Mouse (Mus musculus): Measurements from ENCODE around the gene Gm21985. TPM values are rescaled to one million over a fixed set of nuclear protein-coding genes. Genes with fewer than 3 reads are reported as not detected.

Gene Gm21985
- total RNA-seq, 4 experiments from 2014 or later, result 0.96 to 3.1 (median 2.8) TPM

DNA sequence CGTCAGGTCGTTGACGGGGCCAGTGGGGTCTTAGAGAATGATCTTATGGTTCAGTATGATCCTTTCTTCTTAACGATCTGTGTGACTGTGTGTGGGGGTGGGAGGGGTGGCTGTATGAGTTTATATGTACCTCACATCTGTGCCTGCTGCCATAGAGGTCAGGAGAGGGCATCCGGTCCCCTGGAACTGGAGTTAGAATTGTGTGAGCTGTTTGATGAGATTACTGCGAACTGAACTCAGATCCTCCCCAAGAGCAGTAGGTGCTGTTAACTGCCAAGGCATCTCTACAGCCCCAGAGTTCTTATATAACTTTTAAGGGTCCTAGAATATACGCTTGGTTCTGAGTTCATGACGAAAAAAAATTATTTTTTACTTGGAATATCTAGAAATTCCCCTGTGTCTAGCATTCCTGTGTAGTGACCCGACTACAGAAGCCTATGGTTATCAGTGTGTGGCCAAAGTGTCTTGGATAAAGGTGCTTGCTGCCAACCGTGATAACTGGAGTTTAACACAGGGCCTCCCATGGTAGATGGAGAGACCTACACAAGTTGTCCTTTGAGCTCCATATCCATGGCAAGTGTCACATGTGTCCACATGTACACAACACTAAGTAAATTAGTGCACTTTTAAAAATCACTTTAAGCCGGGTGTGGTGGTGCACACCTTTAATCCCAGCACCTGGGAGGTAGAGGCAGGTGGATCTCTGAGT, 62.1 kb downstream of the Gm21985 start:
- no peak for DNase-seq (ENCODE audit: low spot score in 2 of 2)

DNA sequence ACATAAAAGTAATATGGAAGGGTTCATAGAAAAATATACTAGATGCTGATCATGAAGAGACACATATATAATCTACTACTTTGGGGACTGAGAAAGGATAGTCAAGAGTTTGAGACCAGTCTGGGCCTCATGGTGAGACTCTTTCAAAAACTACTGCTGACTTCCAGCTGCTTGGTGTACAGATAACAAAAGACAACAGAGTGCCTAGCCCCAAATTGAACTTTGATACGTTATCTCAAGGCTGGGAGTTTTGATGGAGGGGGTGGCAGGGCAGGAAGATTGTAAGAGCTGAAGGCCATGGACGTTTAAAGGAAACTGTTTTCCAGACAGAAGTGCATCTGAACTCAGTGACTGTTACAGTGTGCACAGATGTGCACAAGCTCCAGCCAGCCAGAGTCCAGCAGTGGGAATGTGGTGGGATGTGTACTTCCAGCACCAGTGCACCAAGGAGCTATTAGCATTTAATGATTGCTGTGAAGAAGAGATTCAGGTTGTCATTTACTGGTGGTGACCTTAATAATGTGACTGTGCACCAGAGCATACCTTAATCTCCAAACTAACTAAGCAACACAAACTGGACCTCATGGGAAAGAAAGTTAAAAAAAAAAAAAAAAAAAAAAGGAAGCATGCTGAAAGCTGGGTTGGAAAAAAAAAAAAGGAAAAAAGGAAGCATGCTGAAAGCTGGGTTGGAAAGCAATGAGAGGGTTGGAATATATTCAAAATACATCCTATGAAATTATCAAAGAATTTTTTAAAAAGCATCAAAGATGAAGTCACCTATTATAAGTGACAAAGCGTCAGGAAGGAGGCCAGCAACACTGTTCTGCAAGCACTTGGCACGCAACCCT, 66.2 kb downstream of the Gm21985 start:
- no peak for DNase-seq (ENCODE audit: low spot score in 2 of 2)

DNA sequence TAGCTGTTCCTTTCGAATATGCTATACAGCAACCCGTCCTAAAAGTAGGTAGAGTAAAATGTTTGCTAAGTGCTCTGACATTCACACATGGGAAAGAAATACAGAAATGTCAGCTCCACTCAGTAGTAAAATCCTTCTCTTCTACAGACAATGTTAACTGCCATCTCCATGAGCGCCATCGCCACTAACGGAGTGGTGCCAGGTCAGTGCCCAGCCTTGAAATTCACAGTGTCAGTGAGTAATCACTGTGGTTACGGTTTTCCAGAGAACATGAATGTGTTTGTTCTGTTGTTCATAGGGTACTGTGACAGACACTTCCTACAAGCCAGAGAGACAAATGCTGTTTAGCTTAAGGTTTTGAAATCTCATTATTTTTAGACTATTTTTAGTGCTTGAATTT, 71.1 kb downstream of the Gm21985 start:
- DNase-seq (ENCODE audit: low spot score in 2 of 2), result no peak

DNA sequence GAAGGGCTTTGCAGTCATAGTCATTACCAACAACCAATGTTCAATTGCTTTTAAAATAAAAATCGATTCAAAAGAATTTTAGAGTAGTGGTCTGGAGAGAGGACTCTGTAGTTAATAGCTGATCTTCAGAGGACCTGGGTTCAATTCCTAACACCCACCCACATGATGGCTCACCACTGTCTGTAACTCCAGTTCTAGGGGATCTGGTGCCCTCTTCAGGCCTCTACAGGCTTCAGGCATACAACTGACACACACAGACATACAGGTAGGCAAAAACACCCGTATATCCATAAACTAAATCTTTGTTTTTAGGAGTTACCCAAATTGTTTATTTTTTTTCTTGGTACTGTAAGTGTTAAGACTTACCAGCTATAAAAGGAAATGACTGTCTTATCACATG, 73.6 kb downstream of the Gm21985 start:
- no peak for DNase-seq (ENCODE audit: low spot score in 2 of 2)

DNA sequence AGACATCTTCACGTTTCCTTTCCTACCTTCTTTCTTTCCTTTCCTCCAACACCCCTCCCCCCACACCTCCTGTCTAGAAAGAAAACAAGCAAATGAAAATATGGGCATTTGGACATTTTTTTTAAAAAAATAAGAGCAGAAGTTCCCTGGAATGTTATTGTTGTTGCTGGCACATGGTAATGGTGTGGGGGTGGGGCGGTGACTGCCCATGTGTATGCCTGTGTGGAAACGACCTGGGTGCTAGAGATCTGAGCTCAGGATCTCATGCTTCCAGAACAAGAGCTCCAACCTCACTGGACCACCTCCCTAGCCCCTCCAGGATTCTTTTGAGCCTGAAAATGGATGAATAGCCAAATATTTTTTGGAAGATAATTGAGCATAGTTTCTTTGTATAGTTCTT, 75.0 kb downstream of the Gm21985 start:
- no peak for DNase-seq (ENCODE audit: low spot score in 2 of 2)

DNA sequence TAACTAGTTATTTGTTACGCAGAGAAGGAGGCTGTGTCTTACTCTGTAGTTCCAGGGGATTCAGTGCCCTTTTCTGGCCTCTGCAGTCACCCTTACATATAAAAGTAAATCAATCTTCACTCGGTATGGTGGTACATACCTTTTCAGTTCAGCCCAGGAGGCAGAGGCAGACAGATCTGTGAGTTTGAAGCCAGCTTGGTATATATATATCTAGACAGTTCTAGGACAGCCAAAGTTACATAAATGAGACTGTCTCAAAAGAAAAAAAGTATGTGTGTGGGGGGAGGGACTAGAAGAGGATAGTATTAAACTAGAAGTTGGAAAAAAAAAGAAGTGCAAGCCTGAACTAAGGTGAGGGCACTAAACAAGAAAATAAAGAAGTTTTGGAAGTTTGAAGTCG, 82.1 kb downstream of the Gm21985 start:
- DNase-seq (ENCODE audit: low spot score in 2 of 2), result no peak

DNA sequence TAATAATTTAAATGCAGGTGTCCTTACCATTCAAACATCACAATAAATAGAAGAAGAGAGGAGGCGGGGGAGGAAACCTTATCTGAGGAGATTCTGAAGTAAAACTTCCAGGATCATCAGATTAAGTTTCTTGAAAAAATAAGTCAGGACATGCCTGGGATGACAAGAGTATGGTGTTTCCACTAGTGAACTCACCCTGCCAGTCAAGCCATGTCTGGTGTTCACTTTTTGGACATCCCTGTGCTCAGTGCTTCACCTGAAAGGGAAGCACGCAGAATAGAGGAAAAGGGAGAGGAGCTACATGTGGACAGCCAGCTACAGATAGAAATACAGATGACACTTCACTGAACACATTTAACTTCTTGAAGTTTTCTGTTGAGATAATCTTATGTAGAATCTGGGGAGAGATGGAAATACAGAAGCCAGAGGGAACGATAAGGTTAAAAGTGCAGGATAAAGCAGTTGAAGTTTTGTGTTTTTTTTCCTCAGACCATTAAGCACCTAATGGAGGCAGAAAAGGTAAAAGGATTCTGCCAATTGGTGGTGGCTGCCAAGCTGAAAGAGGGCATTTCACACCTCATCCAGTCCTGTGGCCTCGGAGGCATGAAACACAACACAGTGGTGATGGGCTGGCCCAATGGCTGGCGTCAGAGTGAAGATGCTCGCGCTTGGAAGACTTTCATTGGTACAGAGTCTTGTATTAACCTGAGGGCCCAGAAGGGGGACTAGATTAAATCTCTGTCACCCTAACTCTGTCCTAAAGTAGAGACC, 87.8 kb downstream of the Gm21985 start:
- no peak for DNase-seq (ENCODE audit: low spot score in 2 of 2)

DNA sequence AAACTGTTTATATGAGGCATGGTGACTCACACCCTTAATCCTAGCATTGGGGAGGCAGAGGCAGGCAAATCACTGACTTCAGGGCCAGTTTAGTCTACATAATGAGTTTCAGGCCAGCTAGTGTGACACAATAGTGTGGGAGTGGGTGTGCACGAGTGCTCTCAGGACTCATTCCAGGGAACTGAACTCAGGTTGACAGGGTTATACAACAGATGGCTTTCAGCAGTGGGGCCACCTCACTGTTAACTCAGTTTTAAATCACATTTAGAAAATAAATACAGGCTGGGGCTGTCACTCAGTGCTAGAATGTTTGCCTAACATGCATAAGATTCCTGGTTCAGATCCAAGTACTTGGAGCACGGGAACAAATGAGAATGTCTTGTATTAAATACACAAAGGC, 93.5 kb downstream of the Gm21985 start:
- DNase-seq (ENCODE audit: low spot score in 2 of 2), result no peak

DNA sequence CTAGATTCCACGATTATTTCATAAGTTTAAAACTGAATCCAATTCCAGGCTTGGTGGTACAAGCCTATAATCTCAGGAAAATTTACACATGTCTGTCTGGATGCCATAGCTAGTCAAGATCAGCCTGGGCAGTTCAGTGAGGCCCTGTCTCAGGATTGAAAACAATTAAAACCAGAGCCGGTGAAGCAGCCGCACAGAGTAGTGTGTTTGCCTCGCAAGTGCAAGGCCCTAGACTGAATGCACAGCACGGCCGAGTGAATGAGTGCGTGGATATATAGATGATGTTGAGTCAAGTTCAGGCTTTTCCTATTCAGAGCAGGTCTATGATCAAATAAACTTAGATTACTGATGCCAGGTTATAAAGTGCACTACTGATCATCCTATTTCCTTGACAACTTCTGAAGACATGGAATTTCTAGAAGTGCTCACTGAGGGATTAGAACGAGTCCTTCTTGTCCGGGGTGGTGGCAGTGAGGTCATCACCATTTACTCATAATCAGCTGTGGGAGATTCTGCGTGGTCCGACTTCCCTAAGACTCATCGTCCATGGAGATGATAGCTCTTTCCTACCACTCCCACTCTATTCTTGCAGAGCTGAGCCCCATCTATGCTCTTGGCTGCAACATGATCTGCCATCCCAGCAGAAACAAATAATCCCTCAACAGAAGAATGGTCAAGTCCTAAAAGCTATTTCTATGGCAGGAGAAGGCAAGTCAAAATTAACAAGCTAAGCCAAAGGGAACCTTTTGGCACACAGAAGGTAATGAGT, 94.1 kb downstream of the Gm21985 start:
- no peak for DNase-seq (ENCODE audit: low spot score in 2 of 2)

DNA sequence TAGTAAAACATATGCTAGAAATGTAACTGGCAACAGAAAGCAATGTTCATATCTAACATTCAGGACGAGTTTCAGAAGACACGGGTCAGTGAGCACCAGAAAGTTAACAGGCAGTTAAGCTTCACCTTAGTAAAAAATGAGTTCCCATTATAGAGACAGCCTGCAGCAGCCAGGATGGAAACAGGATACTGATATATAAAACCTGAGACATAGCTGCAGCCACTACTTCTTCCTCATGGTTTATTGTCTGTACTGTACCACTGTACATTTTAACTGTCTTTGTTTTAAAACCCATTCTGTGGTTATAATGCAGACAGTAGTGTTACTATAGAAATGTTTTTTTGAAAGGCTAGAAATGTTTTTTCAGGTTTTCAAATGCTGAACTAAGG, 94.7 kb downstream of the Gm21985 start:
- DNase-seq (ENCODE audit: low spot score in 2 of 2), result no peak

DNA sequence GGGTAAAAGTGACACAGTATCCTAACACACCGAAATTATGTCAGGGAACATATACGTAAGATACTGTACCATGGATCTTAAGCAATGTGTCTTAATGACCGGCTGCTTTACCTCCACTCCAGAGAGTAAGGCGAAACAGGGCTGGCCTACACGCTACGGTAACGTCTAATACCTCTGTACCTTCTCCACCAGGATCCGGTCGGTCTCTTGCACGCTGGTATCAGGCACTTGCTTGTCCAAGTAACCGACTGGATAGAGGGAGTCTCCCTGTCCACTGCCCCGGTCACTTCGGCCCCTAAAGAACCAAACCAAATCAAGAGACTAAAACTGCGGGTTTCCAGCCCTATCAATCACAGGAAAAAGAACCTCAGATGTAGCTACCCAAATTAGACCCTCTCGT, 101.1 kb downstream of the Gm21985 start:
- no peak for DNase-seq (ENCODE audit: low spot score in 2 of 2)

DNA sequence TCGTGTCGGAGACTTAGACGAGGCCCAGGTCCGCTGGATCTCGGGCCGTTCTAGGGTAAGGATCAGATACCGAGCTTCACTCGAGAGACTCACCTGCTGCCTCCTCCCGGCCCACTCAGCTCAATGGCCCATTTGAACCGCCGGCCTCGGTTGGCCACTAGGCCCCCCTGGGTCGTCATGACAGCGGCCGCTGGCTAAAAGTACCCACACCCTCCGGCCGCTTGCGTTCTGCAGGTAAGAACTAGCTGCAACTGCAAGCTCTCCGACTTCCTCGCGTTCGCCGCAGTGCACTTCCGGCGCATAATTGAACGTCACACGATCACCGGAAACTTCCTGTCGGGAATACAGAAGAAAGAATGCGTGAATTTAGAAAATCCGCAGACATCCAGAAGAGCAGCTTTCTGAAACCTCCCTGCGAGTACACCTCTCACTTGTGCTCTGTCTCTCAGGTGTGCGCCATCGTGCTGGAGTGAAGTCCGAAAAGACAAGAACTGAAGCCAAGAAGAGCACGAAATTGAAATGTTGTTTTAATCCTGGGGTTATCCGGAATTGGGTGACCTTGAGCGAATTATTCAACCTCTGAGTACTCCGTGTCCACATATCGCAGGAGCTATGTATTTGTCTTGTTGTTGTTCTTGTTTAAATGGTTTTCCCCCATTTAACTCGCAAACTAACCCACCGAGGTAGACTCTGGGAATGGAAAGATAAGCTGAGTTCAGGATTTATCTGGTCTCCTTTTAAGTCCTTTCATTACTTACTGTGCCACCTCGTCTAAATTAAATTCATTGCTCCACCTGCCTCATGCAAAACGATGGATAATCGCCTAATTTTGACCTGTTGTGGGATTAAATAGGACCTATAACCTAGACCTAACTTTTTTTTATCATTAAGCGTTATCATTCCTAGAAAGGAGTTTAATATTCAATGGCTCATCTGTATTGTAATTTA, 101.9 kb downstream of the Gm21985 start, which contains the start of gene Emc4:
Emc4 (minus strand) TSS at position 302 of the 948 bp plus-strand sequence.
- DNase-seq (ENCODE audit: low spot score in 2 of 2), result peak; percentile 86 to 91

DNA sequence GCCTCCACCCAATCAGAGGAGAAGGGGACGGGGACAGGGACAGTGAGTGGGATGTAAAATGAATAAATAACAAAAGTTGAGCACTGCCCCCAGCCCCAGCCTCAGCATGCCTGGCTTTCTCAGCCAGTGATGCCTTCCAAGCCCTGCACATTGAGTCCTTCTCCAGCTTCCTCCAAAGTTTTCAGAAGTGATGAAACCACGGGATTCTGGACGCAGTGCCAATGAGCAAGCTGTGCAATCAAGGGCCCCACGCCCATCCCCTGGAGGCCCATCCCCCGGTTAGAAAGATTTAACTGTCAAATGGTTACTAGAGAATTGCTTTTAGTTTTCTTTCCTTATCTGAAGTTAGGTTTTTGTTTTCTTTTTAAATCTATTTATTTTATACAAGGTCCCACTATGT, 103.8 kb downstream of the Gm21985 start:
- DNase-seq (ENCODE audit: low spot score in 2 of 2), result no peak

DNA sequence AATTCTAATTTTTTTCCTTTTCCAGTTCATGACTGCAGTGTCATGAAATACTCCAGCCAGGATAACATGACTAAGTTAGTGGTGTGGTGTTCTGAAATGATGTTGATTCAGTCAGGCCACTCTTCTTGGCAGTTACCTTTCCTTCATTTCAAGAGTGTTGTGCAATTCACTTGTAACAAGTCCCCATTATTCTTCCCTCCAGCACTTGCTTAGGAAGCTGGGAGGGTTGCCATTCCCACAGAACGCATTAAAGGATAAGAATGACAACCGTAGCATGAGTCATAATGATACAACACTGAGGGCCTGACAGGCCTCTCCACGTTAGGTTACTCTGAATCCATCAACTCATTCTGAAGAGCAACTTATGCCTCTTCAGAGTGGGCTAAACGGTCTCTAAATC, 107.0 kb downstream of the Gm21985 start:
- no peak for DNase-seq (ENCODE audit: low spot score in 2 of 2)

DNA sequence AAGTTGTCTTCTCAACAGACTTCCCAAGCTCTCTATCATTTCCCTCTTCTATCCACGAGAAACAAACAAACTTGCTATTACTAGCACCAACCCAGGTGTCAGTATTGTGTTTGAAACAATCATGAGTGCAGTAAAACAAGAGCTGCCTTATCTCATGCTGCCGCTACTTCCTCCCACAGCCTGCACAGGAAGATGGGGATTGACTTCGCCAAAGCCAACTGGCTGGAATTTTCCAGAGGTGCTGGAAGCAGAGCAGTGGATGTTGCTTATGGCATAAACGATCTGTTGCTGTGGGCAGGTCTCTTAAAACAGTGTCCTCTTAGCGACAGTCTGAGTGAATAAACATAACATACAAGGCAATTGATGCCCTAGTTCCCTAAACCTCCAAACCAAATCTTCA, 108.5 kb downstream of the Gm21985 start:
- DNase-seq (ENCODE audit: low spot score in 2 of 2), result no peak

DNA sequence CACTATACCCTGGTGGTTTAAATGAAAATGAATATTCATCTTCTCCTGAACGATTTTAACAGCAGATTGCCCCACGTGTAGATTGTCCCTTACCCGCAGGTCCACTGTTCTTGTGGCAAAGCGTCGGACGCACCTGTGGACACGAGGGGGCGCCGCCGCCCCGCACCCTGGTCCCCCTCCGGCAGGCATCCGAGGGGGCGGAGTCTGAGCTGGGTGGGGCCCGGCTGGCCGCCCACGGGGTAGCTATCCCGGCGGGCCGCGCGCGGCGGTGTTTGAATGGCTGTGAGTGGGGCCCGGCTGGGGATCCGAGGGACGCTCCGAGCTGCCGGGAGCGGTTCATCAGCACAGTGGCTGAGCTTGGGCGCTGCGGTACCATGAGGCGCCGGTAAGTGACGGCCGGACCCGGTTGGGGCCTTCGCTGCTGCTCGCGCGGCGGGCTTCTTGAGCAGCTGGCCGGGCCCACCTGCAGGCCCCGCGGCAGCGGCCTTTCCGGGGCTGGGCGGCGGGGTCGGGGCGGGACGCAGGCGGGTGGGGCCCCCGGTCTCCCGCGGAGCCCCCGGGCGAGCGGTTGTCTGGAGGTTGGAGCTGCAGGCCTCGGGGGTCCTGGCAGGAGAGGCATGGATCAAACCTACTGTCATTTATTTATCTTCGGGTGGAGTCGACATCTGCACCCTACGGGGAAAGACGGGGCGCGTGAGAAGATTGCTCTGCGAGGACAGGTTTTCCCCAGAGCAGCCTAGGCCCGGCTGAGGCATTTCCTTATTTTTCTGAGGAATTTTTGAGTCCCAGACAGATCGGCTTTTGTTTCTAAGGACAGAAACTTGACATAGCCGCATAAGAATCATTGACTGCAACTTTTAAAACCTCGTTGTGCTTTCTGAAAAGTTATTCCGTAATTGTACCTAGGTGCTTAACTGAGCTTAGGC, 113.1 kb downstream of the Gm21985 start, which contains the start of gene Katnbl1:
Katnbl1 (plus strand) TSS at position 239 of the 926 bp plus-strand sequence.
- peak; percentile 72 to 86 for DNase-seq (ENCODE audit: low spot score in 2 of 2)

DNA sequence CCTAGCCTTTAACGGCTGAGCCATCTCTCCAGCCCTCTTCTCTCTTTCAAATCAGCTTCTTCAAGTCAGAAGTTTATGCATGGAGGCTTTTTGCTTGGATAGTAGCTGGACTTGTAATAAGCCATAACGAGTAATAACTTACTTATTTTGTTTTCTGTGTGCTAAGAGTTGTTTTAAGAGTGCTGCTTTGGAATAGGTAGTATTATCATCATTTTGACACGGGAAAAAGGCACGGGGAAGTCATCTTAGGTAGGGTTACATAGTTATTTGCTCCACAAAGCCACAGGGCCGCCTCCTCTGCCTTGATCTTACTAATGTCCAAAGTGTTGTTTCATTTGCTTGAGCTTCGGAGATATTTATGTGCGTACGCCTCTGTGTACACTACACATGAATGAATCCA, 114.0 kb downstream of the Gm21985 start:
- DNase-seq (ENCODE audit: low spot score in 2 of 2), result no peak

DNA sequence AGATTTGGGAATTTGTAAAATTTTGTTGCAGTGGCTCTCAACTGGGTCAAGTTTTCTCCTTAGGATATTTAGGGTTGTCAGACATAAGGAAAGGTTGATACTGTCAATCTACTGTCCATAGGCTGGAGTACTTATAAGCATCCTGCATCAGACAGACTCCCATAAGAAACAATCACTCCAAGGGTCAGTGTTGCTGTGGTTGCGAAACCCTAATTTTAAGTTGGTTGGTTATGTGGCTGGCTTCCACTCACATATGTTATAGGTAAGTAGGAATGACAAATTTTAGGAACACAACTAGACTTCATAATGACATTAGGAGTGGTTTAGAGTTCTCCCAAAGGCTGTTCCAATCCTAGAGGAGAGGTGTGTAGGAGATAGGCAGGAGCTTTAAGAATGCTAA, 115.1 kb downstream of the Gm21985 start:
- DNase-seq (ENCODE audit: low spot score in 2 of 2), result no peak

DNA sequence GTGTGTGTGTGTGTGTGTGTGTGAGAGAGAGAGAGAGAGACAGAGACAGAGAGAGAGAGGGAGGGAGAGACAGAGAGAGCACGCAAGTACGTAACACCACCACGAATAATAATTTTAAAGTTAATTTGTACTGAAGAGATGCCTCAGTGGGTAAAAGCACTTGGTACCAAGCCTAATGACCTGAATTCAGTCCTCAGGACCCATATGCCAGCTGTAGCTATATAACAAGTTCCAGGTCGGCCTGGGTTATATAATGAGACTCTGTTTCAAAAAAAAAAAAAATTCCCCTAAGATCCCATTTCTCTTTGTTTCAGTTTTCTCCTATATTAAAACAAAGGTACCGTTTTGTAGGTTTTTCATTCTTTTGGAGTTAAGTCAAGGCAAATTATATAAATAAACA, 124.7 kb downstream of the Gm21985 start:
- no peak for DNase-seq (ENCODE audit: low spot score in 2 of 2)

Data from layer of hippocampus, adult 8-10 months (tissue).